Mouse (Mus musculus) erythroblast, embryonic 14.5 days (primary cell): ENCODE results near the gene Anapc11. TPM values are rescaled to one million over a fixed set of nuclear protein-coding genes. Genes with fewer than 3 reads are reported as not detected.
A peak's percentile ranks its signal among the peaks of the same experiment; 100 is the strongest.

Experiments used
- H3K27me3 ChIP-seq: 2 replicates; pipeline ENCODE4 v1.6.1; 2012; ENCODE audit warnings: inconsistent platforms; ENCODE audit not compliant: control insufficient read depth
- H3K36me3 ChIP-seq: 2 replicates; pipeline ENCODE4 v1.6.1; 2012; ENCODE audit warnings: mild to moderate bottlenecking, inconsistent platforms; ENCODE audit not compliant: control insufficient read depth
- H3K4me1 ChIP-seq: 2 replicates; pipeline ENCODE4 v1.6.1; 2012; ENCODE audit warnings: inconsistent platforms; ENCODE audit not compliant: control insufficient read depth
- H3K4me3 ChIP-seq: replicated peaks from 2 replicates; pipeline ENCODE3; 2012; ENCODE audit warnings: moderate library complexity, mild to moderate bottlenecking, inconsistent platforms
- H3K9me3 ChIP-seq: 2 replicates; pipeline ENCODE4 v1.6.1; 2012; ENCODE audit warnings: low read length, inconsistent platforms, mixed read lengths; ENCODE audit not compliant: control insufficient read depth
- GATA1 ChIP-seq: IDR thresholded peaks from 2 replicates; pipeline ENCODE4 v1.6.1; 2012; ENCODE audit warnings: low read length, inconsistent platforms, mixed read lengths
- TAL1 ChIP-seq: IDR thresholded peaks from 3 replicates; pipeline ENCODE4 v1.6.1; 2012; ENCODE audit warnings: low read length, inconsistent platforms, mixed read lengths
- polyA plus RNA-seq: library from polyadenylated mRNA; stranded (reverse); fragments of >175 nt; gene quantifications from 2 replicates; pipeline ENCODE4 v1.2.3, GENCODE M21; 2012

Gene Anapc11
- polyA plus RNA-seq, 1 experiment = 12.9 TPM

GRCm38 (mm10) chr11:120560952-120561728, 37.1 kb upstream of the Anapc11 start:
- Histone ChIP-seq H3K9me3 (0 out of 2 replicates have a peak, but pooled peaks cover 2% of the 10 kb centered on the region), H3K36me3 (peaks cover 69% of the 10 kb centered on the region), H3K4me1 (peaks cover 2% of the 10 kb centered on the region; the same call in 1 of the 2 replicates), H3K27me3 (no peaks in the 10 kb centered on the region), H3K4me3 (no peak overlapping the region)
- TF ChIP-seq GATA1 = no peak
- TF ChIP-seq TAL1 = no peak

- H3K36me3 ChIP-seq = peaks cover 87% of the 10 kb centered on the region
- H3K27me3 ChIP-seq = no peaks in the 10 kb centered on the region
- no peaks in the 10 kb centered on the region for H3K9me3 ChIP-seq
- no peak overlapping the region for H3K4me3 ChIP-seq
- no peak for TF ChIP-seq TAL1
- TF ChIP-seq GATA1 = no peak
- H3K4me1 ChIP-seq = peaks cover 2% of the 10 kb centered on the region
These were observed 35.3 kb upstream of the Anapc11 start for GRCm38 (mm10) chr11:120562949-120563348.

- no peaks in the 10 kb centered on the region for H3K27me3 ChIP-seq
- peaks cover 90% of the 10 kb centered on the region for H3K36me3 ChIP-seq
- no peaks in the 10 kb centered on the region for H3K9me3 ChIP-seq
- peaks cover 5% of the 10 kb centered on the region for H3K4me1 ChIP-seq
- TF ChIP-seq TAL1 (no peak), GATA1 (no peak)
- no peak overlapping the region for H3K4me3 ChIP-seq
These were observed 33.1 kb upstream of the Anapc11 start for GRCm38 (mm10) chr11:120565114-120565513.

GRCm38 (mm10) chr11:120568324-120568723, 29.9 kb upstream of the Anapc11 start:
- Histone ChIP-seq H3K9me3 (no peaks in the 10 kb centered on the region), H3K4me3 (no peak overlapping the region)
- TF ChIP-seq GATA1 (no peak), TAL1 (no peak)

GRCm38 (mm10) chr11:120571122-120571521, 27.1 kb upstream of the Anapc11 start:
- TF ChIP-seq TAL1 = no peak
- no peak for TF ChIP-seq GATA1
- H3K9me3 ChIP-seq = no peaks in the 10 kb centered on the region
- no peaks in the 10 kb centered on the region for H3K27me3 ChIP-seq
- peaks cover 49% of the 10 kb centered on the region for H3K36me3 ChIP-seq
- H3K4me1 ChIP-seq = peaks cover 42% of the 10 kb centered on the region
- H3K4me3 ChIP-seq = peak overlapping the region; percentile 70

More at GRCm38 (mm10) chr11:120568324-120568723, 29.9 kb upstream of the Anapc11 start:
- Histone ChIP-seq H3K36me3 (peaks cover 75% of the 10 kb centered on the region), H3K4me1 (peaks cover 28% of the 10 kb centered on the region), H3K27me3 (no peaks in the 10 kb centered on the region)

GRCm38 (mm10) chr11:120571754-120572416, 26.3 kb upstream of the Anapc11 start:
- peak overlapping the region; percentile 70 for H3K4me3 ChIP-seq
- H3K36me3 ChIP-seq = peaks cover 41% of the 10 kb centered on the region
- peaks cover 46% of the 10 kb centered on the region for H3K4me1 ChIP-seq
- H3K27me3 ChIP-seq = no peaks in the 10 kb centered on the region
- TF ChIP-seq TAL1 (no peak), GATA1 (no peak)
- no peaks in the 10 kb centered on the region for H3K9me3 ChIP-seq

GRCm38 (mm10) chr11:120572417-120572751, 25.8 kb upstream of the Anapc11 start:
- Histone ChIP-seq H3K4me3 (peak overlapping the region; percentile 70), H3K27me3 (no peaks in the 10 kb centered on the region), H3K36me3 (peaks cover 40% of the 10 kb centered on the region), H3K4me1 (peaks cover 46% of the 10 kb centered on the region), H3K9me3 (no peaks in the 10 kb centered on the region)
- TF ChIP-seq TAL1 = no peak
- TF ChIP-seq GATA1 = no peak

GRCm38 (mm10) chr11:120572752-120573584, 25.3 kb upstream of the Anapc11 start, which contains the start of gene P4hb:
TSS of gene P4hb (minus strand) at chr11:120573253.
- Histone ChIP-seq H3K36me3 (peaks cover 40% of the 10 kb centered on the region), H3K9me3 (no peaks in the 10 kb centered on the region), H3K4me3 (peak within 1 kb of the TSS; percentile 70), H3K27me3 (no peaks in the 10 kb centered on the region), H3K4me1 (peaks cover 47% of the 10 kb centered on the region)
- no peak for TF ChIP-seq TAL1
- TF ChIP-seq GATA1 = no peak
